Mouse (Mus musculus): Measurements from ENCODE around the gene Tnni3k.

The Tnni3k gene

DNA sequence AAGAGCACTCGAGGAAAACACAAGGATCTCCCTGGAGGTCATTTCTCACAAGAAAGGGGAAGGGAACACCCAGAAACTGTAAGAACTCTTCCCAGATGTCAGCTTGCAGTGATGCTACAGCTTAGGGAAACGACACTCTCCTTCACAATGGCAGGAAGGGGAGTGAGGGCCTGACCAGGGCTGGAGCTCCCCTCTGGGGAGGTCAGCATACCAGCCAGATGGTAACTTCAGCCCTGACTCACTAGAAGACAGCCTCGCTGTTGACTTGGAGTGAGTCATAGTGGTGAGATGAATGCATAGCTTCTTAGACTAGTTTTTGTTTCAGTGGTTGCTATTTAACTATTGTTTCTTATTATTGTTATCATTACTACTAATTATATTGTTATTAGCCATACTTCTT is 300.7 kb downstream of the Tnni3k start:
- DNase-seq, result no peak

- DNase-seq, result no peak
Observed at GRCm38 (mm10) chr3:154744317-154744716, 310.9 kb downstream of the Tnni3k start.

GRCm38 (mm10) chr3:154742927-154743326 is 312.3 kb downstream of the Tnni3k start:
- no peak for DNase-seq

GRCm38 (mm10) chr3:154741496-154741895 is 313.7 kb downstream of the Tnni3k start:
- DNase-seq, result no peak
